Mouse (Mus musculus) olfactory bulb, adult 2 months (tissue): ENCODE measurements around the gene Btbd35f3. TPM values are rescaled to one million over a fixed set of nuclear protein-coding genes. Genes with fewer than 3 reads are reported as not detected.
"Not testable (repeated sequence)": the region's sequence is repeated elsewhere in the genome, so short reads cannot be mapped to it uniquely, and the experiment has no call there.

Source experiments
- H3K27ac ChIP-seq: fragments of 200-500 bp; 2 replicates; pipeline ENCODE4 v1.5.1; 2012; ENCODE audit warnings: low read depth, low read length; ENCODE audit not compliant: insufficient read depth
- H3K4me1 ChIP-seq: fragments of 200-500 bp; 2 replicates; pipeline ENCODE4 v1.6.1; 2012; ENCODE audit warnings: low read length; ENCODE audit not compliant: control insufficient read depth, insufficient read depth
- H3K4me3 ChIP-seq: fragments of 200-500 bp; 2 replicates; pipeline ENCODE4 v1.5.1; 2012; ENCODE audit warnings: mild to moderate bottlenecking, low read depth, low read length, moderate library complexity; ENCODE audit not compliant: insufficient read depth
- WGBS: fragments of 180-500 bp; shearing (Covaris S2); methylation state at CpG from one replicate; pipeline ENCODE4 v1.1.7; 2018; 5-methylcytosine and 5-hydroxymethylcytosine counted together
- polyA plus RNA-seq: library from polyadenylated mRNA; stranded (reverse); fragments of >200 nt; gene quantifications from 2 replicates; pipeline ENCODE4 v1.2.4, GENCODE M21; 2012; ENCODE audit warnings: low replicate concordance; ENCODE audit not compliant: missing spikeins, insufficient read depth, insufficient read length

Gene Btbd35f3
- not detected in 2 replicates for polyA plus RNA-seq

DNA sequence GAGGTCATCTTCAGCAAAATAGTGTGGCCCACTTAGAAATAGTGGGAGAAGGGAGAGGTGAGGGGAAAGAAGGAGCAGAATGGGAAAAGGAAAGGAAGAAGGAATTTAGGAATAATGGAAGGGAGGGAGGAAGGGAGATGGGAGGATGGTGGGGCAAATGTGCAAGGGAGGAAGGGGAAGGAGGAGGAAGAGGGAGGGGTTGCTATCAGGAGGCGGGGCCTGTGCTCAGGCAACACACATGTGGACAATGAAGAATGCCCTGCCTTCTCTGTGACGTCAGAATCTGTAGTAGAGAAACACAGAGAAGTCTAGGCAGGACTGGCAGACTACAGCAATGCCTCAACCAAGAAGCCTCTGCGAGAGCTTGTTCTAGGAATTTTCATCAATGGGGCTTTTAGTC is at the start of gene Btbd35f3:
Btbd35f3 (plus strand) TSS at position 301 of the 400 bp plus-strand sequence.
- not testable (repeated sequence) for H3K4me1 ChIP-seq, H3K4me3 ChIP-seq, H3K27ac ChIP-seq
- WGBS = no CpG with 5 or more reads among the region's 3 CpGs

Other genes starting within 250 kb of the Btbd35f3 start
- gene Btbd35f16, start 80.7 kb upstream of the Btbd35f3 start, polyA plus RNA-seq = not detected in 2 replicates
- not detected in 2 replicates for gene Btbd35f28, start 158.9 kb downstream of the Btbd35f3 start, polyA plus RNA-seq